ENCODE assay signal across 8 mouse cellular contexts in the genomic region with DNA sequence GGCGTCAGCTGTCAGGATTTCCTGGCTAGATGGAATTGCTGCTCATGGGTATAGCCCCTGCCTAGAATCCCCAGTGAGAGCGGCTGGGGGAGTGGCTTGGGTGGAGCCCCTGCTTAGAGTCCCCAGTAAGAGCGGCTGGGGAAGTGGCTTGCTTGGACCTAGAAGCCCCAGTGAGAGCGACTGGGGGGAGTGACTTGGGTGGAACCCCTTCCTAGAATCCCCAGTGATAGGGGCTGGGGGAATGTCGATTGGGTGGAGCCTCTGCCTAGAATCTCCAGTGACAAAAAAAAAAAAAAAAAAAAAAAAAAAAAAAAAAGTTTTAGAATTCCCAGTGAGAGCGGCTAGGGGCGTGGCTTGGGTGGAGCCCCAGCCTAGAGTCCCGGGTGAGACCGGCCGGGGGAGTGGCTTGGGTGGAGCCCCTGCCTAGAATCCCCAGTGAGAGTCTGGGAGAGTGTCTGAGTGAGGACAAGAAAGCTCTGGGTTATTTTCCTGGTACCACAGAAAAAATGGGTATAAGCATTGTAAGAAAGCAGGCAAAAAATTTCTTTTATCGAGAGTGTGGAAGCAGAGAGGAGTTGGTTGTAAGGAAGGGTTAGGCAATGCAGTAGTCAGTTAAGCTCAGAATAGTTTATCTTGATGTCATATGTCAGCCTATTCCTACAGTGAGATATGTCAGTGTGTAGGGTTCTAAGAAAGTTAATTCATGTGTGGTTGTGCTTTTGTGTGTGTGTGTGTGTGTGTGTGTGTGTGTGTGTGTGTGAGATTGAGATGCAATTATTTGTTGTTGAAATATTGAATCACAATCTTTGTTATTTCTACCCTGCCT. TPM values are rescaled to one million over a fixed set of nuclear protein-coding genes. Genes with fewer than 3 reads are reported as not detected.
A peak's percentile ranks its signal among the peaks of the same experiment; 100 is the strongest.
DNase-seq lines count a peak whose midpoint lies in the region; ATAC-seq lines count a peak whose summit lies in the region.

No protein-coding gene starts in this region.

- no peak overlapping the region for H3K27ac ChIP-seq in heart, embryonic 13.5 days (replicated peaks)
- no peak overlapping the region for H3K27ac ChIP-seq in liver, embryonic 13.5 days
- H3K27ac ChIP-seq in stomach, embryonic 16.5 days (ENCODE audit: low read length) = no peak overlapping the region

- H3K27me3 ChIP-seq in megakaryocyte, embryonic 14.5 days (replicated peaks) = peaks cover 19% of the 10 kb centered on the region
- H3K27me3 ChIP-seq in heart, embryonic 13.5 days (replicated peaks) = peaks cover 5% of the 10 kb centered on the region; the same call in 1 of the 2 replicates
- peaks cover 24% of the 10 kb centered on the region for H3K27me3 ChIP-seq in liver, embryonic 13.5 days
- no peaks in the 10 kb centered on the region for H3K27me3 ChIP-seq in stomach, embryonic 16.5 days (ENCODE audit: control insufficient read depth, insufficient read depth, low read length)

- H3K4me1 ChIP-seq in megakaryocyte, embryonic 14.5 days = peaks cover 29% of the 10 kb centered on the region
- peaks cover 5% of the 10 kb centered on the region for H3K4me1 ChIP-seq in heart, embryonic 13.5 days
- H3K4me1 ChIP-seq in liver, embryonic 13.5 days (replicated peaks) = peaks cover 16% of the 10 kb centered on the region
- 0 out of 2 replicates have a peak, but pooled peaks cover 4% of the 10 kb centered on the region for H3K4me1 ChIP-seq in stomach, embryonic 16.5 days (ENCODE audit: control insufficient read depth, insufficient read depth, low read length)

- H3K4me2 ChIP-seq in heart, embryonic 13.5 days = peak overlapping the region; percentile 47
- H3K4me2 ChIP-seq in liver, embryonic 13.5 days = peak overlapping the region; percentile 43
- peak overlapping the region; percentile 33 for H3K4me2 ChIP-seq in stomach, embryonic 16.5 days (ENCODE audit: low read depth, low read length)

- H3K4me3 ChIP-seq in megakaryocyte, embryonic 14.5 days (replicated peaks) = peak overlapping the region; percentile 46
- H3K4me3 ChIP-seq in heart, embryonic 13.5 days = no peak overlapping the region
- H3K4me3 ChIP-seq in liver, embryonic 13.5 days (replicated peaks) = no peak overlapping the region
- 0 out of 2 replicates have a peak overlapping the region, but pooled peaks have one; percentile 3 for H3K4me3 ChIP-seq in stomach, embryonic 16.5 days (replicated peaks; ENCODE audit: low read length)

- no peak for ATAC-seq in megakaryocyte, adult 5-6 weeks (ENCODE audit: poor library complexity, severe bottlenecking)
- peak; percentile 46; the same call in 1 of the 2 replicates for ATAC-seq in heart, embryonic 13.5 days (ENCODE audit: extremely low read depth, insufficient number of reproducible peaks, low FRiP score, low TSS enrichment)
- peak; percentile 87 for ATAC-seq in liver, embryonic 13.5 days (ENCODE audit: low read depth)
- peak; percentile 89 for ATAC-seq in stomach, embryonic 16.5 days (ENCODE audit: insufficient read depth, low FRiP score)

- WGBS in heart, embryonic 13.5 days = under 1% methylated on average over 11 of the region's 11 CpGs
- 3% methylated on average over 11 of the region's 11 CpGs for WGBS in liver, embryonic 13.5 days (ENCODE audit: insufficient replicate concordance)
- under 1% methylated on average over 11 of the region's 11 CpGs for WGBS in stomach, embryonic 16.5 days

- no peak overlapping the region for H3K9ac ChIP-seq in heart, embryonic 13.5 days
- no peak overlapping the region for H3K9ac ChIP-seq in liver, embryonic 13.5 days
- H3K9ac ChIP-seq in stomach, embryonic 16.5 days (ENCODE audit: low read length) = no peak overlapping the region

- peaks cover 2% of the 10 kb centered on the region for H3K36me3 ChIP-seq in megakaryocyte, embryonic 14.5 days (replicated peaks; ENCODE audit: low read length)
- no peaks in the 10 kb centered on the region for H3K36me3 ChIP-seq in heart, embryonic 13.5 days
- no peaks in the 10 kb centered on the region for H3K36me3 ChIP-seq in liver, embryonic 13.5 days
- H3K36me3 ChIP-seq in stomach, embryonic 16.5 days (ENCODE audit: control insufficient read depth, insufficient read depth, low read length) = no peaks in the 10 kb centered on the region

- DNase-seq in embryo, embryonic 11.5 days (ENCODE audit: low read depth, low spot score) = peak; percentile 20
- peak; percentile 52 for DNase-seq in liver, embryonic 13.5 days
- no peak for DNase-seq in frontal cortex, postnatal 25 days (ENCODE audit: low spot score in 2 of 2)
- DNase-seq in frontal cortex, adult 2 months (ENCODE audit: extremely low spot score in 1 of 2, low spot score in 1 of 2) = no peak

- no peaks in the 10 kb centered on the region for H3K9me3 ChIP-seq in megakaryocyte, embryonic 14.5 days
- no peaks in the 10 kb centered on the region for H3K9me3 ChIP-seq in heart, embryonic 13.5 days
- no peaks in the 10 kb centered on the region for H3K9me3 ChIP-seq in liver, embryonic 13.5 days (replicated peaks)
- H3K9me3 ChIP-seq in stomach, embryonic 16.5 days (replicated peaks; ENCODE audit: control insufficient read depth, low read length) = no peaks in the 10 kb centered on the region

RNA-seq across cellular contexts. Expression of a gene that starts 13.6 kb away (rescaled TPM):
- 3.3 and 4.6 TPM in 2 replicates for polyA plus RNA-seq in megakaryocyte, embryonic 14.5 days (2012; ENCODE audit: insufficient read depth, low replicate concordance)
- total RNA-seq in megakaryocyte, adult 5-6 weeks (2015) = 3.9 and 6.3 TPM in 2 replicates
- 1.5 and 2.2 TPM in 2 replicates for total RNA-seq in megakaryocyte, adult 5-6 weeks (2017)
- 3.2 and 4.7 TPM in 2 replicates for polyA plus RNA-seq in heart, embryonic 13.5 days (2015; fragmentation: Nextera tagmentation; extraction: Ambion mirVana)
- 1.0 and 1.1 TPM in 2 replicates for polyA plus RNA-seq in liver, embryonic 13.5 days (2015; fragmentation: Nextera tagmentation; extraction: Ambion mirVana)
- 9.2 and 10.4 TPM in 2 replicates for polyA plus RNA-seq in stomach, embryonic 16.5 days (2015; fragmentation: Nextera tagmentation; extraction: Ambion mirVana)
- polyA plus RNA-seq in frontal cortex, adult 2 months (2012; rRNA removed) = 1.4 and 1.6 TPM in 2 replicates

RNA-seq across cellular contexts. Expression of a gene that starts 30.8 kb away (rescaled TPM):
- polyA plus RNA-seq in megakaryocyte, embryonic 14.5 days (2012; ENCODE audit: insufficient read depth, low replicate concordance) = not detected in 2 replicates
- not detected in 2 replicates for total RNA-seq in megakaryocyte, adult 5-6 weeks (2015)
- not detected in 2 replicates for total RNA-seq in megakaryocyte, adult 5-6 weeks (2017)
- not detected in 2 replicates for polyA plus RNA-seq in heart, embryonic 13.5 days (2015; fragmentation: Nextera tagmentation; extraction: Ambion mirVana)
- polyA plus RNA-seq in liver, embryonic 13.5 days (2015; fragmentation: Nextera tagmentation; extraction: Ambion mirVana) = not detected in 2 replicates
- polyA plus RNA-seq in stomach, embryonic 16.5 days (2015; fragmentation: Nextera tagmentation; extraction: Ambion mirVana) = 0.17 TPM in 1 of 2 replicates, not detected in the other
- polyA plus RNA-seq in frontal cortex, adult 2 months (2012; rRNA removed) = 0.40 and 0.66 TPM in 2 replicates

RNA-seq across cellular contexts. Expression of a gene that starts 31.2 kb away (rescaled TPM):
- polyA plus RNA-seq in megakaryocyte, embryonic 14.5 days (2012; ENCODE audit: insufficient read depth, low replicate concordance) = 1.4 and 1.5 TPM in 2 replicates
- 0.13 TPM in 1 of 2 replicates, not detected in the other for total RNA-seq in megakaryocyte, adult 5-6 weeks (2015)
- total RNA-seq in megakaryocyte, adult 5-6 weeks (2017) = 0.11 and 0.41 TPM in 2 replicates
- polyA plus RNA-seq in heart, embryonic 13.5 days (2015; fragmentation: Nextera tagmentation; extraction: Ambion mirVana) = 7.9 and 9.7 TPM in 2 replicates
- 0.55 and 0.87 TPM in 2 replicates for polyA plus RNA-seq in liver, embryonic 13.5 days (2015; fragmentation: Nextera tagmentation; extraction: Ambion mirVana)
- polyA plus RNA-seq in stomach, embryonic 16.5 days (2015; fragmentation: Nextera tagmentation; extraction: Ambion mirVana) = 20.5 and 21.9 TPM in 2 replicates
- 514 and 612 TPM in 2 replicates for polyA plus RNA-seq in frontal cortex, adult 2 months (2012; rRNA removed)

RNA-seq across cellular contexts. Expression of a gene that starts 40.4 kb away (rescaled TPM):
- 15.6 and 31.6 TPM in 2 replicates for polyA plus RNA-seq in megakaryocyte, embryonic 14.5 days (2012; ENCODE audit: insufficient read depth, low replicate concordance)
- total RNA-seq in megakaryocyte, adult 5-6 weeks (2015) = 69.7 and 73.9 TPM in 2 replicates
- total RNA-seq in megakaryocyte, adult 5-6 weeks (2017) = 21.2 and 35.8 TPM in 2 replicates
- 1.0 and 1.7 TPM in 2 replicates for polyA plus RNA-seq in heart, embryonic 13.5 days (2015; fragmentation: Nextera tagmentation; extraction: Ambion mirVana)
- 0.97 and 1.6 TPM in 2 replicates for polyA plus RNA-seq in liver, embryonic 13.5 days (2015; fragmentation: Nextera tagmentation; extraction: Ambion mirVana)
- polyA plus RNA-seq in stomach, embryonic 16.5 days (2015; fragmentation: Nextera tagmentation; extraction: Ambion mirVana) = 6.3 and 6.6 TPM in 2 replicates
- polyA plus RNA-seq in frontal cortex, adult 2 months (2012; rRNA removed) = 2.3 and 2.4 TPM in 2 replicates

RNA-seq across cellular contexts. Expression of a gene that starts 59.1 kb away (rescaled TPM):
- polyA plus RNA-seq in megakaryocyte, embryonic 14.5 days (2012; ENCODE audit: insufficient read depth, low replicate concordance) = 0.49 and 6.1 TPM in 2 replicates
- 4.1 and 5.8 TPM in 2 replicates for total RNA-seq in megakaryocyte, adult 5-6 weeks (2015)
- total RNA-seq in megakaryocyte, adult 5-6 weeks (2017) = 0.49 and 0.77 TPM in 2 replicates
- 13.2 and 14.0 TPM in 2 replicates for polyA plus RNA-seq in heart, embryonic 13.5 days (2015; fragmentation: Nextera tagmentation; extraction: Ambion mirVana)
- polyA plus RNA-seq in liver, embryonic 13.5 days (2015; fragmentation: Nextera tagmentation; extraction: Ambion mirVana) = 2.4 and 2.9 TPM in 2 replicates
- polyA plus RNA-seq in stomach, embryonic 16.5 days (2015; fragmentation: Nextera tagmentation; extraction: Ambion mirVana) = 6.5 and 7.4 TPM in 2 replicates
- 290 and 350 TPM in 2 replicates for polyA plus RNA-seq in frontal cortex, adult 2 months (2012; rRNA removed)

Comparison
In these comparisons a context has a peak if more than half of its experiments do, and no peak if none do; other contexts are left out.
1. H3K4me3 ChIP-seq: peak in megakaryocyte, embryonic 14.5 days (single experiment) and stomach, embryonic 16.5 days (single experiment); none in heart, embryonic 13.5 days (single experiment) and liver, embryonic 13.5 days (single experiment).
2. DNase-seq: peak in embryo, embryonic 11.5 days (single experiment) and liver, embryonic 13.5 days (single experiment); none in frontal cortex, postnatal 25 days (0 of 2) and frontal cortex, adult 2 months (0 of 2).
3. RNA of a gene that starts 31.2 kb away (polyA plus RNA-seq): 514 to 612 TPM in frontal cortex, adult 2 months; 20.5 to 21.9 TPM in stomach, embryonic 16.5 days, 7.9 to 9.7 TPM in heart, embryonic 13.5 days, 1.4 to 1.5 TPM in megakaryocyte, embryonic 14.5 days and 0.55 to 0.87 TPM in liver, embryonic 13.5 days; every median in the first group is over 10 times any median in the second.
4. Peak in every context shown above with its lines, with median percentiles within 50 percentile points of each other: H3K4me2 ChIP-seq.